ENCODE assay signal across 8 mouse cellular contexts in genomic region chr2:92598941-92599486, GRCm38 (mm10). TPM values are rescaled to one million over a fixed set of nuclear protein-coding genes. Genes with fewer than 3 reads are reported as not detected.
DNase-seq lines count a peak whose midpoint lies in the region; ATAC-seq and TF ChIP-seq lines count a peak whose summit lies in the region.

No protein-coding gene starts in this region.

- no peak for DNase-seq in heart, adult 8-10 months (ENCODE audit: low spot score)
- peak; percentile 57 for DNase-seq in embryo, embryonic 10 days (ENCODE audit: low spot score)
- DNase-seq in layer of hippocampus, postnatal 10 days (ENCODE audit: low spot score in 2 of 2): no peak
- no peak for DNase-seq in urinary bladder, adult 2 months (ENCODE audit: low spot score)
- no peak for DNase-seq in ovary, postnatal 36 days (ENCODE audit: low spot score)

- no peaks in the 10 kb centered on the region for H3K36me3 ChIP-seq in heart, embryonic 12.5 days
- no peaks in the 10 kb centered on the region for H3K36me3 ChIP-seq in hindbrain, embryonic 15.5 days
- no peaks in the 10 kb centered on the region for H3K36me3 ChIP-seq in myocyte (ENCODE audit: control insufficient read depth, insufficient read depth)

- 31% methylated on average over 9 of the region's 11 CpGs for WGBS in heart, embryonic 12.5 days
- 21% methylated on average over 11 of the region's 11 CpGs for WGBS in hindbrain, embryonic 15.5 days

- no peaks in the 10 kb centered on the region for H3K9me3 ChIP-seq in heart, embryonic 12.5 days (replicated peaks)
- no peaks in the 10 kb centered on the region for H3K9me3 ChIP-seq in hindbrain, embryonic 15.5 days

- peak overlapping the region; percentile 61 for H3K4me3 ChIP-seq in heart, embryonic 12.5 days
- peak overlapping the region; percentile 69 for H3K4me3 ChIP-seq in hindbrain, embryonic 15.5 days
- H3K4me3 ChIP-seq in myocyte: peak overlapping the region; percentile 42

- ATAC-seq in heart, embryonic 12.5 days (ENCODE audit: insufficient number of reproducible peaks, low FRiP score): no peak
- peak; percentile 39; the same call in 1 of the 2 replicates for ATAC-seq in hindbrain, embryonic 15.5 days (ENCODE audit: low FRiP score, low read depth)

- H3K9ac ChIP-seq in heart, embryonic 12.5 days: peak overlapping the region; percentile 73; the same call in 1 of the 2 replicates
- peak overlapping the region; percentile 85 for H3K9ac ChIP-seq in hindbrain, embryonic 15.5 days

- H3K27ac ChIP-seq in heart, embryonic 12.5 days (ENCODE audit: poor library complexity, severe bottlenecking): no peak overlapping the region
- H3K27ac ChIP-seq in hindbrain, embryonic 15.5 days (replicated peaks): peak overlapping the region; percentile 77

- TF ChIP-seq POLR2A in myocyte (IDR thresholded peaks at IDR 0.05; ENCODE audit: insufficient read length, low read depth): no peak

- H3K4me2 ChIP-seq in heart, embryonic 12.5 days: peak overlapping the region; percentile 100
- peak overlapping the region; percentile 71 for H3K4me2 ChIP-seq in hindbrain, embryonic 15.5 days
- peak overlapping the region; percentile 1 for H3K4me2 ChIP-seq in myocyte (ENCODE audit: low read depth)

- H3ac ChIP-seq in myocyte (ENCODE audit: control insufficient read depth, insufficient read length): no peak overlapping the region

- H3K4me1 ChIP-seq in heart, embryonic 12.5 days (replicated peaks): peaks cover 10% of the 10 kb centered on the region; the same call in 1 of the 2 replicates
- peaks cover 43% of the 10 kb centered on the region for H3K4me1 ChIP-seq in hindbrain, embryonic 15.5 days (replicated peaks)

- H3K79me2 ChIP-seq in myocyte (ENCODE audit: control insufficient read depth, insufficient read depth): no peaks in the 10 kb centered on the region

- peaks cover 75% of the 10 kb centered on the region for H3K27me3 ChIP-seq in heart, embryonic 12.5 days (replicated peaks)
- H3K27me3 ChIP-seq in hindbrain, embryonic 15.5 days: no peaks in the 10 kb centered on the region
- H3K27me3 ChIP-seq in myocyte (ENCODE audit: control insufficient read depth, insufficient read depth, insufficient read length): peaks cover 12% of the 10 kb centered on the region

TF ChIP-seq in myocyte, 11 proteins besides CTCF, POLR2A, EP300 and RAD21:
- no peak for TF ChIP-seq REST (IDR thresholded peaks at IDR 0.05; ENCODE audit: insufficient read depth, insufficient read length)
- no peak for TF ChIP-seq TCF12 (IDR thresholded peaks at IDR 0.05; ENCODE audit: insufficient read depth, poor library complexity, severe bottlenecking)
- no peak for TF ChIP-seq MAX (IDR thresholded peaks at IDR 0.05; ENCODE audit: low read depth)
- no peak for TF ChIP-seq TCF3 (IDR thresholded peaks at IDR 0.05; ENCODE audit: insufficient read length, low read depth)
- TF ChIP-seq POLR2AphosphoS2 (IDR thresholded peaks at IDR 0.05; ENCODE audit: insufficient read length, low read depth): no peak
- TF ChIP-seq MYOG (IDR thresholded peaks at IDR 0.05; ENCODE audit: control insufficient read depth in 1 of 3, insufficient read depth in 1 of 3, insufficient read length in 2 of 3, low read depth in 2 of 3): no peak

RNA-seq across cellular contexts. Expression of gene Chst1, which starts 0.5 kb away (rescaled TPM):
- 1.3 and 1.6 TPM in 2 replicates for polyA plus RNA-seq in heart, embryonic 12.5 days (2016; fragmentation: Nextera tagmentation; extraction: Ambion mirVana)
- total RNA-seq in heart, adult 8-10 months (2022): 1 to 10 TPM; 1.6 to 2.1 (median 1.9) TPM
- polyA plus RNA-seq in hindbrain, embryonic 15.5 days (2015; fragmentation: Nextera tagmentation; extraction: Ambion mirVana): 29.3 and 31.3 TPM in 2 replicates
- 8.6 TPM for polyA plus RNA-seq in myocyte (2012; fragmentation: generic; extraction: Trizol)
- total RNA-seq in layer of hippocampus, postnatal 10 days (2021): 100 to 1,000 TPM; 157 to 159 TPM
- polyA plus RNA-seq in urinary bladder, adult 2 months (2012; rRNA removed): 9.3 and 11.1 TPM in 2 replicates

Comparison
In these comparisons a context has a peak if more than half of its experiments do, and no peak if none do; other contexts are left out.
1. H3K4me2 ChIP-seq: peak in every context shown above with its lines; median percentile 100 in heart, embryonic 12.5 days; 71 in hindbrain, embryonic 15.5 days; 1 in myocyte.